Mouse (Mus musculus) heart, adult 18-20 months (tissue): ENCODE results near the gene Bak1. TPM values are rescaled to one million over a fixed set of nuclear protein-coding genes. Genes with fewer than 3 reads are reported as not detected.
"Not testable (repeated sequence)": the region's sequence is repeated elsewhere in the genome, so short reads cannot be mapped to it uniquely, and the experiment has no call there.

Experiments used
- DNase-seq, 2 experiments: peaks; one replicate each; pipeline ENCODE4 v3.0.0; 2021 to 2022; ENCODE audit warnings: mixed read lengths in 1 of 2
- total RNA-seq, 2 experiments: library from RNA; stranded (reverse); gene quantifications; 2 replicates each; pipeline ENCODE4 v1.2.3; 2021

The Bak1 gene
- total RNA-seq, 2 experiments from 2014 or later = 14.9 to 16.4 TPM

DNA sequence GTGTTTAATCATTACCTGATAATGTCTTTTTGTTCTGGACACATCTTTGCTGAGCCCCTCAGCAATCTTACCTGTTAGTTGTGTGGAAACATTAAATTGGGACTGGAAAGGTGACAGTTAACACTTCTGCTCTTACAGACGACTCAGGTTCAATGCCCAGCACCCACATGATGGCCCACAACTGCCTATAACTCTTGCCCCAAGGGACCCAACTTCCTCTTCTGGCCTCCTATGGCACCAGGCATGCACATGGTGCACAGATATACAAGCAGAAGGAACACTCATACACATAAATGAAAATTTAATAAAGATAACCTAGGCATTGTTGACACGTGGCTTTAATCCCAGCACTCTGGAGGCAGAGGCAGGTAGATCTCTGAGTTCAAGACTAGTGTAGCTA is 49.4 kb downstream of the Bak1 start:
- DNase-seq = no peak

DNA sequence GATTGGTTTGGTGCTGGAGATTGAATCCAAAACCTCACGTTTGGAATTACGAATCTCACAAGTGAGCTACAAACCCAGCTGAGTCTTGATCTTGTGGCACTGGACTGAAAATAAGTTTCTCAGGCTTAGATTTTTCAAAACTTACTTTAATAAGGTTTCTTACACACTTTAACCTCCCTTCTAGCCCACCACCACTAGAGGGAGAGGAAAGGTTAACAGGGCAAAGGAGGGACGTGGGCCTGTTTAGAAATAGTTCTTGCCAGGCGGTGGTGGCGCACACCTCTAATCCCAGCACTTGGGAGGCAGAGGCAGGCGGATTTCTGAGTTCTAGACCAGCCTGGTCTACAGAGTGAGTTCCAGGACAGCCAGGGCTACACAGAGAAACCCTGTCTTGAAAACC is 51.5 kb downstream of the Bak1 start:
- DNase-seq = not testable (repeated sequence)

DNA sequence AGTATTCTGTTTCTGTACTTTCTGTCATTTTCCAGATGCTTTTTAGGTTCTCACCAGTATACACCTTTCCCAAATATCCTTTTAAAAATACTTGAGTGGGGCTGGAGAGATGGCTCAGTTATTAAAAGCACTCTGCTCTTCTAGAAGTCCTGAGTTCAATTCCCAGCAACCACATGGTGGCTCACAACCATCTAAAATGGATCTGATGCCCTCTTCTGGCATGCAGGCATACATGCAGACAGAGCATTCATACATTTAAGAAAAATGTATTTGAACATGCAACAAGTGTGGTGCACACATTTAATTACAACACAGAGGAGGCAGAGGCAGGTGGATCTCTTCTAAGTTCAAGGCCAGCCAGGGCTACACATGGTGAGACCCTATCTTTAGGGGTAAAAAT is 53.4 kb downstream of the Bak1 start:
- DNase-seq = no peak

DNA sequence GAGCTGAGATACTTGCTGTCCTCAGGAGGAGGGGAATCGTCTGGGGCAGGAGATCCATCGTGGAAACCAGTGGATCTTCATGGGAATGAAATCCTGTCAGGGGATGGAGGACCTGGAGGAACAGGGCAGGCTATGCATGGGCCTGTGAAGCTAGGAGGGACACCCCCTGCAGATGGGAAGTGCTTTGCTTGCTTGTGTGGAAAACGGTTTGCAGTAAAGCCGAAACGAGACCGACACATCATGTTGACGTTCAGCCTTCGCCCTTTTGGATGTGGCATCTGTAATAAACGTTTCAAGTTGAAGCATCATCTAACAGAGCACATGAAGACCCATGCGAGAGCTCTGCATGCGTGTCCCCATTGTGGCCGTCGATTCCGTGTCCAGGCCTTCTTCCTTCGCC is 54.3 kb downstream of the Bak1 start:
- no peak for DNase-seq

DNA sequence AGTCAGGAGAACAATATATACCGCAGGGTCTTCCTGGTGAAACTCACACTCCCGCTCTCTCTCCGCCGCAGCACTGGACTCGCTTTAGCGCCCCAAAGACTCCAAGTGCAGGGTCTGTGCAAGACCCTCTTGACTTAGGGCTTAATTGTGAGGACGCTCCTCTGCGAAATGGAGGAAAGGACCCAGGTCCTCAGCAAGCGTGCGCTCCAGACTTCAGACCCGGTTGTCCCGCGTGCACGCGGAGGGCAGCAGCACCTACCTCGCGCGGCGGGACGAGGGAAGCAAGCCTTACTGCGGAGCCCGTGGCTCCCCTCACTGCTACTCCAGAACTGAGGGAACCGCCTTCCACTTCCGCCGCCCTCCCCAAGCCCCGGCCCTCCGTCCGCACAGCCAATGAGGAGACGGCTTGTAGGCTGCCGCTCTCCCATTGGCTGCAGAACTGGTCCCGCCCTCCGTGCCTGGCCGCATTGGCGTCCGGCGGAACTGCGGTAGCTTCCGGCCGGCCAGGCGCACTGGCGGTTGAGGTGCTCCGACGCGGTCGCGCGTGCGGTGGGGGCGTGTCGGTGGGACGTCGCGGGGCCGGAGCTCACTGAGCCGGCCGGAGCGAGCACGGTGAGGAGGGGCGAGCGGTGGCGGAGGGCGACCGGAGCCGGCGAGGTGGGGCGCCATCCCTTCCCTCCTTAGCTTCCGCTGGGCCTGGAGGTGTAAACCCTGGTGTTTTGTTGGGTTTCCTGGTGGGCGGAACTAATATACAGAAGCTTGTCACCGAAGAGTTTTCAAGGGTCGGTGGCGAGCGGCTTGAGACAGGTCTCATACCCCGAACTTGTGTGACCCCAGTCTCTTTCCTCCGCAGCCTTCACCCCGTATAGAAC is 55.9 kb downstream of the Bak1 start, which contains the start of gene Zbtb9:
Gene Zbtb9 (plus strand): TSS at position 465 of the 872 bp plus-strand sequence.
- peak; percentile 95 to 98 for DNase-seq

DNA sequence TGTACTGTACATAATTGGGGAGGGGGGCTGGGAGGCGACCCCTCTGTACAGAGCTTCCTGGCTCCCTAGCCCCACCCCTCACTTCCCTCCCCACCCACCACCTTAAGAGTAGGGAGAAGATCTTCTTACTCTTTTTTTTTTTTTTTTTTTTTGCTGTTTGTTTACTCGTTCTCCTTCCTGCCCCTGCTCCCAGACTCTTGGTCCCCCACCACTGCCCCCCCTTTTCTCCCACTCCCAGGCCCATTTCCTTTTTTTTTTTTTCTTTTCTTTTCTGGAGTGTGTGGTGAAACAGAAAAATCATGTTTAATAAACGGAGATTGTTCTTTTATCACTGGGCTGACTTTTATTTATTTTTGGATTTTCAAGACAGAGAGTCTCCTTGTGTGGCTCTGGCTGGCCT is 56.7 kb downstream of the Bak1 start:
- no peak for DNase-seq

DNA sequence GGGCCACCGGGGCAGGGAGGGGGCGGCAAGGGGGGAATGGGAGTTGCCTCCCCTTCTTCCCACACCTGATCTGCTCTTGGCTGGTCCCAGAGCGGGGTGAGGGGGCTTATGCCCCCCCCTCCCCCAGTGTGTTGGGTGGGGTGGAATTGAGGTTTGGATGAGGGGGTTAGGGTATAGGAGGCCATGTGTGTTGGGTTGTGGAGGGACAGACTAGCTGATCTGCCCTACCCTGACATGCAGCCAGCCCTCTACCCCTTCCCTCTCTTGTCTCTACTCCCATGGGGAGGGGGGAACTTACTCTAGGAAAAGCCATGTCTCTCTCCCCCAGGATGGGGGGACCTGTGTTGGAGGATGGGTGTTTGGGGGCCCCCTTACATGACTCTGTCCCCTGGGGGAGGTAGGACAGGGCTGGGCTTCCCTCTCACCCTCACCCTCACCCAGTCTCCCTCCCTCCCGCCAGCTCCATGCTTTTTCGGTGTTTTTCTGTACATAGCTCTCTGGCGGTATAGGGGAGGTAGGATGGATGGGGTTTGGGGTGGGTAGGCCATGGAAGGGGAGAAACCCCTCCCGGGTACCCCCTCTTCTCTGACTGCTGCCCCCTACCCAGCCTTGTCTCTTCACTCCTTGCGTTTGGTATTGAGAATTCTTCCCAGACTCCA is 57.4 kb downstream of the Bak1 start:
- DNase-seq = no peak

DNA sequence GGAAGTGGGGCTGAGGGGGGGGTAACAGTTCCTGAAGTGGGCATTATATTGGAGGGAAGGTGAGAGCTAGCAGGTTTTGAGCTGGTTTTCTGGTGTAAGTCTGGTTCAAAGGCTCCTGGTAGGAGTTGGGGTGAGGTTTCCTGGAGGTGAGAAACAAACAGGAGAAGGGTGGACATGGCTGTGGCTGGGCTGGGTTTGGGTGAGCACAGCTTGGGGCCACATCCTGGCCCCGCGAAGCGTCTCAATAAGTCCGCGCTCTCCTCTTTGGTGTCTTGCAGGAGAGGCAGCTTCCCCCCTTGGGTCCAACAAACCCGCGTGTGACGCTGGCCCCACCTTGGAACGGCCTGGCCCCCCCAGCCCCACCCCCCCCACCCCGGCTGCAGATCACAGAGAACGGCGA is 58.6 kb downstream of the Bak1 start:
- no peak for DNase-seq

Other genes starting within 250 kb of the Bak1 start
- gene Bnip1, start 247.9 kb downstream of the Bak1 start, total RNA-seq = 10 to 100 TPM; 28.5 to 30.0 TPM
- gene Nkx2-5, start 184.0 kb downstream of the Bak1 start, total RNA-seq = 10 to 100 TPM; 75.6 to 79.8 TPM
- gene Kifc5b, start 111.9 kb downstream of the Bak1 start, total RNA-seq = 1 to 10 TPM in 1 of 2 experiments, under 1 TPM in 1; 0.37 to 1.1 TPM
- 10 to 100 TPM; 15.3 to 16.5 TPM for gene Phf1, start 96.0 kb downstream of the Bak1 start, total RNA-seq
- gene Cuta, start 89.4 kb downstream of the Bak1 start, total RNA-seq = 100 to 1,000 TPM in 1 of 2 experiments, 10 to 100 TPM in 1; 93.2 to 100 TPM
- gene Syngap1, start 87.8 kb downstream of the Bak1 start, total RNA-seq = 1 to 10 TPM; 3.6 to 5.5 TPM
- gene Zbtb9, start 55.8 kb downstream of the Bak1 start, total RNA-seq = 1 to 10 TPM; 2.6 to 3.7 TPM
- 1 to 10 TPM; 4.1 to 5.8 TPM for gene Itpr3, start 28.3 kb upstream of the Bak1 start, total RNA-seq
- 100 to 1,000 TPM; 307 to 322 TPM for gene Uqcc2, start 104.9 kb upstream of the Bak1 start, total RNA-seq
- 1 to 10 TPM; 4.3 to 8.0 TPM for gene Ip6k3, start 138.8 kb upstream of the Bak1 start, total RNA-seq
- 10 to 100 TPM; 28.0 to 30.5 TPM for gene Lemd2, start 175.5 kb upstream of the Bak1 start, total RNA-seq